Mouse (Mus musculus) mature B cell (primary cell): ENCODE results near the gene Kremen1.

ENCODE experiments used
- in situ Hi-C: fragments of 300-500 bp; cut with MboI; formaldehyde crosslinking; loops from 2 replicates; pipeline ENCODE4 v1.14.3; 2019

Gene Kremen1

DNA sequence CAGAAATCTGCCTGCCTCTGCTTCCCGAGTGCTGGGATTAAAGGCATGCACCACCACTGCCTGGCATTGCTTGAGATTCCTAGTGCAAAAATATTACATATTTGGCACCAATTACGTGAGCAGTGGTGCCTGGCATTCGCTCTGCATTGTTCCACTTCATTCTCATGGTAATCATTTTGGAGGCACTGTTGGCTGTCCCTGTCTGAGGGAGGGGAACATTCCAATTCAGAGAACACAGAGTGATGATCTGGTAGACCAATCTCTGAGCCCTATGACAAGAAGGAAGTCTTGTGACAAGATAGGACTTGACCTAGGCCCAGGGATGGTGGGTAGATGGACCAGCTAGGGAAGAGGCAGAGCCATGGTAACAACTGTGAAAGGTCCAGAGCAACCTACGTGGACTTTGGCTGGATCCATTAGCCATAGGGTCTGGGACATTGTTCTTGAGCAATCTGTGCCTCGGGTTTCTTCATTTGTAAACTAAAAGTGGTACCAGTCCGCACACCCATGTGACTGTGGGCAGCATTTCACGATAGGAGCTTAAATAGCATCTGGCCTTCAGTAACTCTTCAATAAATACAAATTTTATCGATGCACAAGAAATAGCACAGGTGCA is 8.6 kb upstream of the Kremen1 start:
- in situ Hi-C loops, result no loop called here

DNA sequence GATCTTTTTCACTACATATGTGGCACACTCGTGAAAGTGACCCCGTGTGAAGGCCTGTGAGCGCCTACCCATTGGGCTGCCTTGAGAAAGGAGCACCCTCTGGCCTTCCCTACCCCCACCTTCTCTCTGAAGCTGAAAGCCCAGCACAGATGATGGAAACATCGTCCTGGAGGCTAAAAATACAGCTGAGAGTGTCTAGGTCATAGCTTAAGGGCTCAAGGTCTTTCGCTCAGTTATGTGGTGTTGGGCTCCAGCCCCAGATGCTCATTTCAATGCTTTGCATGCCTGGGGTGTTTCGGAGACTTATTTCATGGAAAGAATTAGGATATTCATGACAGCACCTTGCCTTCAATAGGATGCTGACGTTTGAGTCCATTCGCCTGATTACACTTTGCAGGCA is 4.4 kb upstream of the Kremen1 start:
- in situ Hi-C loops, result no loop called here

DNA sequence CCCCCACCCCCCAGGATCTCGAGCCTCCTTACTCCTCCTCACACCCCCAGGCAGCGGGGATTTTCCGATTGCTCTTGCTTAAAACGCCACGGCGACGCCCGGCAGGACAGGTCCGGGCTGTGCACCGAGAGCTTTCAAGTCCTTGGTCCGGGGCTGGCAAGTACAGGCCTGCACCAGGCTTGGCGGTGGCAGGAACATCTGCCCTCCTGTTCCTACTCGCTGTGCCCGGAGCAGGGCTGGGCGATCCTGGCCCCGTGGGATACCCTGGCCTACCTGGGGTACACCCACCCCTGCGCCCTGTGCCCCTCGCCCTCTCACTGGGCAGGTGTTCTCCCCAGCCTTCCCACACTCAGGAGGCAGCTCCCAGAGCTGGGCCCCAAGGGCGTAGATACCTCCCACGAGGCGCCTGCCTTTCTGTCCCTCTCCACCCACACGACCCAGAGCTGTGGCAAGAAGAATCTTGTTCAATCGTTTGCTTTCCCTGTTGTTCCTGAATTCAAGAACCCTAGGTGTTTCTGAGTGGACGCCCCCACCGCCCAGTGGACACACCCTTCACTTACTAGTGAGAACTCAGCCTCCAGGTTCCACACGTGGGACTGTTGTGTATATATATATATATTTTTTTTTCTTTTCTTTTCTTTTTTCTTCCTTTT is 1.8 kb upstream of the Kremen1 start:
- in situ Hi-C loops, result no loop called here

DNA sequence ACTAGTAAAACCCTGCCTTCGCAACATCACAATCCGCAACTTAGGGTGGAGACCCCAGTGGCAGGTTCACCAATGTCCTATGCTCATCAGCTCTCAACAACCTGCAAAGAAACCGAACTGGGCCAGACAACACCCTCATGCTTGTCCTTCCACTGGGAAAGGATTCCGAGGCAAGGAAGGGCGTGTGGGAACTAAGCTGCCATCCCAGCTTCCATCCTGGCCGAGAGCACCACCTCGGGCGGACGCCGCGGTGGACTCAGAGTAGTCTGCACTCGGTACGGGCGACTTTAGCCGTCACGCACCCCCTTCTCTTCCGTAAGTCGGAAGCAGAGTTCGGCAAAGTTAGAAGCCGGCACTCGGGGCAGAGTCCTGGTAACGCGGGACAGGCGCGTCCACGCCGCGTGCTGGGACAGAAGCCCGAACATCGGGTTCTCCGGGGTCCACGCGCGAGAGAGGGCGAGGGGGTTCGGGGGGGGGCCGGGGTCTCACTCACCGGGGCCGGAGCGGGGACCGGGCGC is 357 bp downstream of the Kremen1 start:
- in situ Hi-C loops, result no loop called here

DNA sequence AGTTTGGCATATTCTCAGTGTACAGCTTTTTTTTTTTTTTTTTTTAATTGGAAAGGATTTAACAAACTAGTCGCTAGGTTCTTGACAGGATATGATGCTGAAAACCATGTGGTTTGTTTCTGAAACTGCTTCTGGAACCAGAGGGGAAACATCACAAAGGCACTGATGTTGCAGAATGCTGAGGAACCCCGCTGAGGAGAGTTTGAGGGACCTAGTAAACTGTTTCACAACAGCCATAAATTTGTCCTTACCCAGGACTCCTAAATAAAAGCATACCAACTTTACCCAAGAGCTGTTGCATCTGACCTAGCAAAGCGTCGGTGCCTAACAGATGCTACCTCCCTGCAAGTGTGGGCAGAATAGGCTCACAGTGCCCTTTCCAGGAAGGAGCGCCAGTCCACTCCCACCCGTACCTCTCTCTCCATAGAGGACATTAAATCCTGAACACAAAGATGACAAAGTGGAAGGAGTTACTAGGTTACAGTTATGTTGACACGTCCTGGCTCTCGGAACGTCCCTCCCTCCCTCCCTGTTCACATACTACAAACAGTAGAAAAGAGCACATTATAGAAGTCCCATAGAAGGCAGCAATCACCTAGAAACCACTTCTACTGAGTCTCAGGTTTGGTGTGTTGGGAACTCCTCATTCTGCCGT is 1.3 kb downstream of the Kremen1 start:
- in situ Hi-C loops, result no loop called here

DNA sequence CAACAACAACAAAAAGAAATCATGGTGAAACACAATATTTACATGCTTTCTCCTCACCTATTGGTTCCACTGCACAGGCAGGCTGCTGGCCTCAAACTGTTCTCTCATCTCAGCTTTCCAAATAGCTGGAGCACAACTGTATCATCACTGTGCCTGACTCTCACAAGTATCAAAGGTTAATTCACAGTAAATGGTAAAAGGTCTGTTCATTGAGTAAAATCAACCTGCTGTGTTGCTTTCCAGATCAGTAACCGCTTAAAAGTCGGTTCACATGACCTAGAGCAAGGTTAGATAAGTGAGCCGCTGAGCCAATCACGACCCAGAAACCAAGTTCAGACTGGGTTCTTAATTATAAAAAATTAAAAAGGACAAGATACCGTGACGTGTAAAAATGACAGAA is 3.3 kb downstream of the Kremen1 start:
- in situ Hi-C loops, result no loop called here

DNA sequence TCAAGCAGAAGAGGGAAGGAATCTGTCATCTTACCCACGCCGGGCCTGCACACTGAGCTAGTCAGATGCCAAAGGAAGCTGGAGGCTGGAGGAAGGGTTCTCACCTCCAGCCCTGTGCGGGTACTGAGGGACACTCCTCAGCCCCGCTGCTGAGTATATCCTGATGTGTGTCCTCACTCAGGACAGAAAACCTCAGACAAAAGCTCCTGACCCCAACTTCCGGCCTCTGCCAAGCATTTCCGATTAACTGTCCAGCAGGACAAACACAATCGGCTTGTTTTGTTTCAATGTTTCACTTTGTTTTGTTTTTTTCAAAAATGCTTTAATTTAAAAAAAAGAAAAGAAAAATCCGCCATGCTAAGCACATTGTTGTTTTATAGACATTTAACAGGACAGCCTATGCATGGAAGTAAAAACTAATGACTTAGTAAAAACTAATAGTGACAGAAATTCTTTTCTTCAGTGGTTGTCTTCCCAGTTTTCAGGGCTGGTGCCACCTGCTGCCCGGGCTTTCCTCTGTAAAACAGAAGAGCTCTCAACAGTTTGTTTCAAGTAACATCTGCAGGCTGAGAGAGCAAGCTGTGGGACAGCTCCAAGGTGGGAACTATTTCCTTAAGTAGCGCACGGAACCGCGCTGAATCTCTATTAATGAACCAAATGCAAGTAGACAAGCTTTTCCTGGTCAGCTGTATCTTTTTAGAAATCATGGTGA is 4.1 kb downstream of the Kremen1 start:
- in situ Hi-C loops, result no loop called here

DNA sequence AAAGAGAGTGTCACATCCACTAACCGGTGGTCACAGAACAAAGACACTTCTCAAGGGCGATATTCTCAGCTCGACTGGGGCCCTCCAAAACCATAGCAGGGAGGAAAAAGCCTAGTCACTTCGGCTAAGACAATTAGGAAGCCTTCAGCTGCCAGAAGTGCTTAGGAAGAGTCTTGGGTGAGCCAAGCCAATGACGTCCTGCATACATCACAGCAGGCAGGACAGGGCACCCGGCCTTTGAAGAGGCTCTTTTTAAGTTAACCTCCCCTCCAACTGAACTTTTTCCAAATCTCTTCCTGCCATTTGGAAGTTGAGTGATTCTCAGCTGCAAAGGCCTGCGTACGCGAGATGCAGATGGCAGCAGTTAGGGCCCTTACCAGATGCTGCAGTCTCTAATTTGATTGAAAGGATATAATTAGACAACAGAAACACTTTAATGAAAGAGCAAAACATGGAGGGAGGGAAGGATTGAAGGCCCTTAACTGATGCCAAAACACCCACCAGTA is 5.8 kb downstream of the Kremen1 start:
- in situ Hi-C loops, result no loop called here

DNA sequence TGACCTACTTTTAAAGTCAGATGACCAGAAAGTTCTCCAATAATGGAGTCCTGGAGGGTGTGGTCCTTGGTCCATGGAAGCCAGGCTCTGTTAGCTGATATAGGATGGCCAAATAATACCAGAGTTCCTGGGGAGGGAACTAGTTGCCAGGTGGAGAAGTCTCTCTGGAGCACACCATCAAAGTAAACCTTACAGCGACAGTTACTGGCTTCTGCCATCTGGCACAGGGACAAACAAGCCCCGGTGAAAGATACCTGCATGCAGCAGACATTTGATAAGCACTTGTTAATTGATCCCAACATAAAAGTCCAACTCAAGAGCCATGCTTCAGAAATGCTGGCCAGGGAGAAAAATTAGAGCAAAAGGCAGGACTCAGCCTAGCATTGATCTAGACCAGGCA is 7.3 kb downstream of the Kremen1 start:
- in situ Hi-C loops, result no loop called here

DNA sequence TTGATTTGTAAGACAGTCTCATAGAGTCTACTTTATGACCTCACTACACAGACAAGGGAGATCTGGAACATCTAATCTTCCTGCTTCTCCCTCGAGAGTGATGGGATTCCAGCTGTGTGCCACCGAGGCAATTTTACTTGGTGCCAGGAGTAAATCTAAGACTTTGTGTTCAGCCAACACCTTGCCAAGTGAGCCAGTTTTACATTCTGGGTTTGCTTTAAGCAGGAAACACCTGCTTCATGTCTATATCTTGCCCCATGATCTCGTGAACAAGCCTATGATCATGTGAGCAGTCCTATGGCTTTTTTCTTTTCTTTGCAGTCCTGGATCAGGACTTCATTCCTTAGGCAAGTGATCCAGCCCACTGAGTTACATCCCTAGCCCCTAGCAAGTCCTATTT is 7.8 kb downstream of the Kremen1 start:
- in situ Hi-C loops, result no loop called here

DNA sequence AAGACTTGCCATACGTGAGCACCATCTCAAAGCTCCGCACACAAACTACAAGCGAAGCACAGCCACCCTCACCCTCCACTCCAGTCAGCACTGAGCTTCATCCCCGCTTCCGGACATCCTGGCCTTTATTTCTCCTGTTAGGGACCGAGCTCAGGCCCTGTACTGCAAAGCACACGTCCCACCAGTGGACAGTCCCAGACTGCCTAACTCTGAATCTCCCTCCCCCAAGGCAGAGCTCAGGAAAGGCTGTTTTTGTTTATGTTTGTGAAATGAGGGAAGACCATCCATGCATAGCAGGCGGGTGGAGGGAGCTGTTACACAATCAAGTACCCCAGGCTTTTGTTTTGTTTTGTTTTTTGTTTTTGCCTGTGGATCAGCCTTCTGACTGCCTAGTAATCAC is 8.6 kb downstream of the Kremen1 start:
- in situ Hi-C loops, result no loop called here

DNA sequence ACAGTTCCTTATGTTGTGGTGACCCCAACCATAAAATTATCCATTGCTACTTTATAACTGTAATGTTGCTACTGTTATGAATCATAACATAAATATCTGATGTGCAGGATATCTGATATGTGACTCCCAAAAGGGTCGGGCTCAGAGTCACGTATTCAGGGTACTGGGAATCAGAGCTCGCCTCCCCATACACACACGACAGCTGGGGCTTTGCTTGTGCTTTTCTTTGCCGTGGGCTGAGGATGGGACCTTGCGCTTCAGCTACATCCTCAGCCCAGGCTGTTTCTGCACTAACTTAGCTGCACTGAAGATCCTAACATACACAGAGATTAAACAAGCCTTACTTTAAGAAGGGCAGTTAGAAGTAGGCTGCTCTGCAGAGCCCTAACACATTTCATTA is 10.2 kb downstream of the Kremen1 start:
- in situ Hi-C loops, result no loop called here

DNA sequence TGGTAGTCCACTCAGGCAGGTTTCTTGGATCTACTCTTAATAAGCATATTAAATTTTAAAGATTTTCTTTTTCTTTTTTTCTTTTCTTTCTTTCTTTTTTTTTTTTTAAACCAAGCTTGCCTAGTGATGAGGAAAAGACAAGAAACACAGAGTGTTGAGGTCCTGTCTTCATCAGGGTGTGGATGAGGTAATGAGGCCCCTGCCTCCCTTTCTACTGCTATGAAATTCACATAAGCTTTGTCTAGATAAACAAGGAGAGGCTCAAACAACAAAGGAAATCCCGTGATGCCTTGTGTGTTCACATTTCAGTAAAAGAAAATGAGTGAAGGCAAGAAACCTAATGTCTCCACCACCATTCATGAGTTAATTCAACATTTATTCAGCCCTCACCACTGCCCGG is 13.2 kb downstream of the Kremen1 start:
- in situ Hi-C loops, result no loop called here

DNA sequence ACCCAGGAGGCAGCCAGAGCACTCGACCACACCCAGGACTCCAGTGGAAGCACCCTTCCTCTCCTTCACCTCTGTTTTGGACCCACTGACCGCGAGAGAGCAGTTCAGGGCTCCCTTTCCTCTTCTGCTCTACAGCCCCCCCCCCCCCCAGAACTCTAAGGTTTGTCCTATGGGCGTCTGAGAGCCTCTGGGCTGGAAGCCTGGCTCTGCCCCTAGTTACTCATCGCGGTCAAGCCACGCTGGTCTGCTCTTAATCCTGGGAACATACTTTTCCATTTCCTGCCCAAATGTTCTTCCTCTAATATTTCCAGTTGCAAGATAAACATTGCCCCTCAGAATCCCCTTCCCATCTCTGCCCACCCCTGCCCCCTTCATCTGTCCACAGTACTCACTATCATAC is 15.9 kb downstream of the Kremen1 start:
- in situ Hi-C loops, result no loop called here

DNA sequence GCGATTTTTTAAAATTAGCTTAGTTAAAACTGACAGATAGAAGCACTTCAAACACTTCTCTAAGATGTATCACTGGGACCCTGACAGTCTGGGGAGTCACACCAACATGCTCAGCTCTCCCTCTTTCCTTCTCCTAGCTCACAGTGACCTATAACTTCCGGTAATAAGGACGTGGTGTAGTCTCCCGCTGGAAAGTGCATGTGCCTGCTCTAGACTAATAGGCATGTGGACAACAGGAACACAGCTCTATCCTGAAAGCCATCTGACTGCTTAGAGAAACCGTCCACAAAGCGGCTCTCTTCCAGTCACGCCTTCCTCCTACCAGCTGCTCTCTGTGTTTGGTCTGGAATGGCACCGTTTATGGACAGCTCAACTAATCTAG is 16.6 kb downstream of the Kremen1 start:
- in situ Hi-C loops, result no loop called here

DNA sequence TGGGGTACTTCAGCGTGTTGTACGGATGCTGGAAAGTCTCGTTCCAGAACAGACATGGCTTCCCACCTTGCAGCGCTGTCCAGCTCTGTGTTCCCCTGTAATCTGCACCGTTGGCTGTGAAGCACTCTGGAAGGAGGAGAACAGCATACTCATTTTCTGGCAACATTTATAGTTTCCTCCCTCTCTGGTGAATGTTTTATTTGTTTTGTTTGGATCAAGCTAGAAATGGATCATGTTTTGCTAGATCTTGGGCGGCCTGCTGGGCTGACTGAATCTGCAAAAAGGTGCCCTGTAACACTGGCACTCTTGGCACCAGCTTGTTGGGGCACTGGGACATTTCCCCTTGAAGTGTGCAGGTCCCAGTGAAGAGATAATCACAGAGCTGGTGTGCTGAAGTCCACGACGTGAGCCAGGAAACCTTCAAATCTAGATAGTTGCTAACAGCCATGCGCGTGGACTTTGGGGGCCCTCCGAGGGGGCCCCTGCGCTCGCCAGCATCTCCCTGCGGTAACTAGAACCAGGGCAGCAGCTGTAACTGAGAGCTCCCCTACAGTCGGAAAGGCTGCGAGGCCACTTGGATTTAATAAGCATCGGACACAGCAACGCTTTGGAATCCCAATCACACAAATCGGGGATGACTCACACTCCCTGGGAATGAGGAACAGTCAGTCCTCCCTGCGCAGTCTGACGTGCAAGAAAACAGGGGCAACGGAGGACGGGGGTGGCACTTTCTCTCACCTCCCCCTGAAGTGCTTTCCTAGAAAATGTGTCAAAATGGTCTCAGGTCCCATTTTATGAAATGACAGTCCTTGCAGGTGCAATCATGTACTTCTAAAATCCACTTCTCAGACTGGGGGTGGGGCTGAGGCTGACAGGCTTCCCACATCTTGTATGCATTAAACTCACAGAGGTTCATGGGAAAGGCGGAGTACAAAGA is 17.3 kb downstream of the Kremen1 start:
- in situ Hi-C loops, result no loop called here

DNA sequence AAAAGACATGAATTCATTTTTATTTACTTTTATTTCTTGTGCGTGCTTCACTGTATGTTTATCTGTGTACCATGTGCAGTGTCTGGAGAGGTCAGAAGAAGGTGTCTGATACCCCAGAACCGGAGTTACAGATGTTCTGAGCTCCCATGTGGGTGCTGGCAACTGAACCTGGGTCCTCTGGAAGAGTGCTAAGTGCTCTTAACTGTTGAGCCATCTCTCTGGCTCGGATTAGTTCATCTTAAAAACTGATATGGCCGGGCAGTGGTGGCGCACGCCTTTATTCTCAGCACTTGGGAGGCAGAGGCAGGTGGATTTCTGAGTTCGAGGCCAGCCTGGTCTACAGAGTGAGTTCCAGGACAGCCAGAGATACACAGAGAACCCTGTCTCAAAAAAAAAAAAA is 18.1 kb downstream of the Kremen1 start:
- in situ Hi-C loops, result no loop called here

DNA sequence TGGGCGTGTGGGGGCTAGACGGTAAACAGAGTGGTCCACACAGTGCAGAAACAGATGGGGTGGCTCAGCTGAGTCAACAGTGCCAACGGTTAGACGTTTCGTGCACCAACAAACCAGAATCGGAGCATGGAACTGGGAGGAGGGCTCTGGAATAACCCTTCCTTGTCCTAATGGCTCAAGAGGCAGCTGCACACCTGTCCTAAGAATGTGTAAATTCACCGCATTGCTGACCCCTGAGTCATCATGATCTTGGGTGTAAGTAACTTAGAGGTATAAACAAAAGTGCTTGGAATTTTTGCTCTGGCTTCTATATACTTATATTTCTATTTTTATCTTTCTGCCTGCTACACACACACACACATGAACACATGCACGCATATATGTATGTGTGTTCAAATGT is 19.2 kb downstream of the Kremen1 start:
- in situ Hi-C loops, result no loop called here

DNA sequence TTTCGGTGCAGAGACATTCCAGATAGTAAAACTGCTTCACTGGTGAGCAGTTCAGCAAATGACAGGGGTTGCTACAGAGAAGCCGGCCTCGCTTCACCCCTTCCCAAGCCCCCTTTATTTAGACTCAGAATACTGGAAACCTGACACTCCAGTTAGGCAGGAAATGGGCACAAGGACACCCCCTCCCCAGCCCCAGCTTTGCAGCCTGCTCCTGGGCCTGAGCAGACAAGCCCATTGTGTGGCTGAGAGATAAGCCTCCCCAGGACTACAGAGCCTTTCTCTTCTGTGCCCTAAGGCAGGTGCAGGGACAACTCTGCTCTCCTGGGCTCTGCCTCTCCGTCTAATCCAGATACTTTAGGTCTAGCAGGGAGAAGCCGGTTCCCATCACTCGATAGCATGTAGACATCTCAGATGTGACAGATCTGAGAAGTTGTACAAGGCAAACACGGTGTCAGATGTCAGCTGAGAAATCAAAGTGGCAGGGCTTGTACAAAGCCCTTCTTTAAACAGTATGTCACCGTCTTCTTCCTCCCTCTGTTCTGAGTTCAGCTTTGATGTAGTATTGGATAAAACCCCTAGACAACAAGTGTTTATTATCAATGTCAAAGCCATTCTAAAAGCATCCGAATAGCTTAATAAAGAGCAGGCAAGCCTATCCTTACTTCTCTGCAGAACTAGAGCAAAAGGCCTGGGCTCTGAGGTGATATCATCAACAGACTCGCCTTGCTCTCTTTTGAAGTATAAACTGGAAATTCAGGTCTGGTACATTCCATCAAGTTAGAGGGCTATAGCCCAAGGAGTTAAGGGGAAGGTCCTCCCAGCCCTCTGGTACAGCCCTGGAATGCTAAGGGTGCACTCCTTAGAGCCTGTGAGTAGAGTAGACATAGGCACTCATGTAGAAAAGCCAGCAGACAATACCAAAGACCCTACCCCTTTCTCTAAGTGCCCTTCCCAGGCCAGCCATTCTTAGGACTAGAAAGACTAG is 21.4 kb downstream of the Kremen1 start:
- in situ Hi-C loops, result no loop called here

DNA sequence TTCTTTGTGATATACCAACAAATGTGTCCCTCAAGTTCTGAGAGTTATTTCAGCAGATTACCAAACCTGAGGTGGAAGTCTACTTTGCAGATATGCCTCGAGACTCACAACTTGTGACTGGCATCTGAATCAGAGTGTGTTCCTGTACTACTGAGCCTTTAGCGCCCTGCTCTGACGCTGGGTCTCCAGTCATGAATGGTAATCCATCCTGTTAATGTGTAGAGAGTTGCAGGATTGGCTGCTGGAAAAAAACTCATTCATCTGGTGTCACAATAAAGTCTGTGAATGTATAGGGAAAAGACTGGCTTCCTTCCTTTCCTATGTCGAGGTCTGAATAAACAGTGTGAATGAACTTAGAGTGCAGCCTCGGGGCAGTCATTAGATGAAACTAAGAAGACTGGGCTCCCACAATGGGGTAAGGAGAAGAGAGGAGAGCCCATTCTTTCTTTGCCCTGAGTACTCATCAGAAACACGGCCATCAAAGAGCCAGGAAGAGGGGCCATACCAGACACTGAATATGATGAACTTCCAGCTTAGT is 41.4 kb downstream of the Kremen1 start:
- in situ Hi-C loops, result no loop called here
